Mouse (Mus musculus): Measurements from ENCODE around the gene Ppp6r3. TPM values are rescaled to one million over a fixed set of nuclear protein-coding genes. Genes with fewer than 3 reads are reported as not detected.

Gene Ppp6r3
- polyA plus RNA-seq, 1 experiment from 2014 or later, result 85.5 TPM

DNA sequence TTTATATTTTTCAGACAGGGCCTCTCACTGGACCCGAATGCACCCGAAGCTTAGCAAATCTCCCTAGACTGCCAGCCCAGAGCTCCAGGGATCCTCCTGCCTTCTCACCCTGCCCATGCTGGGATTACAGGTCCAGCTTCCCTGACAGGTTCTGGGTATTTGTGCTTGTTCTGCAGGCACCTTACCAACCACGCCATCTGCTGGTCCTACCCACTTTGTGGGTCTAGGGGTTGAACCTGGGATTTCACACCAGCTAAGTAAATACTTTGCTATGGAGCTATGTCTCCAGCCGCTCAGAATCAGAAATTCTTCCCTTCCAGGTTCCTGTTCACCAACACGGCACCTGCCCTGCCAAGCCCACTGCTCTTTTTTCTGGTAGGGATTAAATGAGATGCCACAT, 137.6 kb downstream of the Ppp6r3 start:
- no peaks in the 10 kb centered on the region for H3K9me3 ChIP-seq
- no peak for ATAC-seq (ENCODE audit: low FRiP score)
- peaks cover 22% of the 10 kb centered on the region for H3K4me1 ChIP-seq
- no peak overlapping the region for H3K4me2 ChIP-seq
- H3K9ac ChIP-seq, result no peak overlapping the region
- H3K27me3 ChIP-seq, result peaks cover 22% of the 10 kb centered on the region
- no peaks in the 10 kb centered on the region for H3K36me3 ChIP-seq (replicated peaks)
- no peak overlapping the region for H3K4me3 ChIP-seq (replicated peaks)
- 72% methylated on average over 5 of the region's 5 CpGs for WGBS
- no peak overlapping the region for H3K27ac ChIP-seq

DNA sequence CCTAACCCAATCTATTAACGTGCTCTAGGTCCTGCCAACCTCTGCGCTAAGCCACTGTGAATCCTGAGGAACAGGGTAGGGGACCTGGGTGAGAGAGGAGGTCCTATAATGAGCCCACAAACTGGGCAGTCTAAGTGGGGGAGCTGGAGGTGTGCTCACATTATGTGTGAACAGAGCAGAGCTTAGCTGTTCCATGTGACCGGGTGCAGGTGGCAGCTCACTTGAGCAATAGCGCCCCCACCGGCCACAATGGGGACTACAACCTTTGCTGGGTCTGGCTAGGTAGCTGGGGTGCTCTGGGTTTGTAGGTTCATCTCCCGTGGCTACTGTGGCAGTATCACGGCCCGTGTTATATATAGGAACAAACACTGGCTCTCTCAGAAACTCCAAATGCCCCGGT, 138.7 kb downstream of the Ppp6r3 start:
- H3K4me3 ChIP-seq (replicated peaks), result no peak overlapping the region
- no peak overlapping the region for H3K9ac ChIP-seq
- no peak overlapping the region for H3K27ac ChIP-seq
- 58% methylated on average over 9 of the region's 9 CpGs for WGBS
- H3K27me3 ChIP-seq, result peaks cover 19% of the 10 kb centered on the region
- no peaks in the 10 kb centered on the region for H3K9me3 ChIP-seq
- ATAC-seq (ENCODE audit: low FRiP score), result no peak
- peaks cover 22% of the 10 kb centered on the region for H3K4me1 ChIP-seq
- no peak overlapping the region for H3K4me2 ChIP-seq
- H3K36me3 ChIP-seq (replicated peaks), result no peaks in the 10 kb centered on the region

DNA sequence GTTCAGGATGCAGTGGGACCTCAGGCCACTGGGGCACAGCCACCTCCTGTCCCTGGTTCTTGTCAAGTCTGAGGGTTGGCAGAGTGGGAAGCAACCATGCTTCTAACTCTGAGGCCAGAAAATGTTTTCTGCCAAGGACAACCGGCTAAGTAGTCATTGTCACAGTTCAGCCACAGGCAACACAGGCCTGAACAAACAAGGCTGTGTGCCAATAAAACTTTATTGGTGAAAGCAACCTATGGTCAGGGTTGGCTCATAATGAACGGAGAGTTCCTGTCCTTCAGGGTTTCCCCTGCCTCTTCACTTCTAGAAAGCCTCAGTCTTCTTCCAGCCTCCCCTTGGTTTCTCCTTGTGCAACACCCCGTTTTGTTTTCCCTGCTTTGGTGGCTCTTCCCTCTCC, 139.7 kb downstream of the Ppp6r3 start:
- Histone ChIP-seq H3K27me3 (peaks cover 19% of the 10 kb centered on the region), H3K9me3 (no peaks in the 10 kb centered on the region), H3K4me1 (peaks cover 18% of the 10 kb centered on the region), H3K9ac (no peak overlapping the region), H3K27ac (no peak overlapping the region), H3K4me3 (replicated peaks) (no peak overlapping the region), H3K4me2 (no peak overlapping the region), H3K36me3 (replicated peaks) (no peaks in the 10 kb centered on the region)
- no peak for ATAC-seq (ENCODE audit: low FRiP score)
- WGBS, result 86% methylated on average over 3 of the region's 3 CpGs

DNA sequence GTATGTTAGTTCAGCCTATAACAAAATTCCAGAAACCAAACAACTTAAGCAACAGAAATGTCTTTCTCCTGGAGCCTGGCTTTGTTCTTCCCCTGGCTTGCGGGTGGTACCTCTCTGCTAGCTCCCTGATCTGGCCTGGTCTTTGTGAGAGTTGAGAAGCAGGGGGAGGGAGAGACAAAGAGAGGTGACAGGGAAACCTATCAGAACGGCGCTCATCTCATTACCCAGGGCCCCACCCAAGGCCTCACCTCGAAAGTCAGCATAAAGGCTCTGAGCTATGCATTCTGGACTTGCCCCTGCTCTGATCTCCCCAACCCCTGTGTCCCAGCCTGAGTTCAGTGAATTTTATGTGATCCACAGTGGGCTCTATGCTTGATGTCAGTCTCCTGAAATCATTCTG, 140.9 kb downstream of the Ppp6r3 start:
- Histone ChIP-seq H3K27me3 (peaks cover 14% of the 10 kb centered on the region), H3K4me2 (no peak overlapping the region), H3K36me3 (replicated peaks) (no peaks in the 10 kb centered on the region), H3K27ac (no peak overlapping the region), H3K4me1 (peaks cover 10% of the 10 kb centered on the region), H3K4me3 (replicated peaks) (no peak overlapping the region), H3K9me3 (no peaks in the 10 kb centered on the region), H3K9ac (no peak overlapping the region)
- WGBS, result 33% methylated on average over 4 of the region's 4 CpGs
- ATAC-seq (ENCODE audit: low FRiP score), result no peak

DNA sequence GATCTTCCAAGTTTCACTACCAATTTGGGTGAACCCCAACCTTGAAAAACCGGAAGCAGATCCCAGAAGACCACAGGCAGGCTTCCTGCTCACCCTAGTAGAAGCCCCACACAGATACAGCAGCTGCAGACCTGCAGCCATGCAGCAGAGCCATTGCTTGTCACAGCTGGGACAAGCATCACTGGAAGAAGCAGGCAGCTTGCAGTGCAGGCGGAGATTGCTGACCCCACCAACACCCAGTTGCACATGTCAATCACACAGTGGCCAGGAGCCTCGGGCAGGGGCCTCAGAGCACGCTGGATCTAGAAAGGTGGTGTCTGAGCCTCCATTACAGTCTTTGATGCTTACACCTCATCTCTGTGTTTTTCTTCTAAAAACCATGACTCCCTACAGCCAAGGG, 141.4 kb downstream of the Ppp6r3 start:
- WGBS, result 37% methylated on average over 4 of the region's 4 CpGs
- H3K27ac ChIP-seq, result no peak overlapping the region
- no peak overlapping the region for H3K4me3 ChIP-seq (replicated peaks)
- no peak overlapping the region for H3K4me2 ChIP-seq
- no peak; the same call in 1 of the 2 replicates for ATAC-seq (ENCODE audit: low FRiP score)
- H3K36me3 ChIP-seq (replicated peaks), result no peaks in the 10 kb centered on the region
- H3K4me1 ChIP-seq, result peaks cover 14% of the 10 kb centered on the region
- no peak overlapping the region for H3K9ac ChIP-seq
- H3K27me3 ChIP-seq, result peaks cover 9% of the 10 kb centered on the region
- H3K9me3 ChIP-seq, result no peaks in the 10 kb centered on the region

DNA sequence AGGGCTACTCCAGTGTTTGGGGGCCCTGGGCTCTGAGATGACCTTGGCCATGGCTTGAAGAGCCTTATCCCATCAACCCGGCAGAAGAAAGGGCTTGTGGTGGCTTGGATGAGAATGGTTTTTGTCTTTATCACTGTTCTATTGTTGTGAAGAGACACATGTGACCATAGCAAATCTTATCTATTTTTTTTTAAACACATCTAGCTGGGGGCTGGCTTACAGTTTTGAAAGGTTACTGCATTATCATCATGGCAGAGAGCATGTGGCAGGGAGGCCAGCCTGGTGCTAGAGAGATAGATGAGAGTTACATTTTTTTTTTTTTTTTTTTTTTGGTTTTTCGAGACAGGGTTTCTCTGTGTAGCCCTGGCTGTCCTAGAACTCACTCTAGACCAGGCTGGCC, 143.6 kb downstream of the Ppp6r3 start:
- Histone ChIP-seq H3K27me3 (no peaks in the 10 kb centered on the region), H3K4me1 (peaks cover 15% of the 10 kb centered on the region), H3K4me3 (replicated peaks) (no peak overlapping the region), H3K9ac (no peak overlapping the region), H3K27ac (no peak overlapping the region), H3K4me2 (no peak overlapping the region), H3K36me3 (replicated peaks) (no peaks in the 10 kb centered on the region), H3K9me3 (no peaks in the 10 kb centered on the region)
- no peak for ATAC-seq (ENCODE audit: low FRiP score)
- 93% methylated on average over 2 of the region's 2 CpGs for WGBS

DNA sequence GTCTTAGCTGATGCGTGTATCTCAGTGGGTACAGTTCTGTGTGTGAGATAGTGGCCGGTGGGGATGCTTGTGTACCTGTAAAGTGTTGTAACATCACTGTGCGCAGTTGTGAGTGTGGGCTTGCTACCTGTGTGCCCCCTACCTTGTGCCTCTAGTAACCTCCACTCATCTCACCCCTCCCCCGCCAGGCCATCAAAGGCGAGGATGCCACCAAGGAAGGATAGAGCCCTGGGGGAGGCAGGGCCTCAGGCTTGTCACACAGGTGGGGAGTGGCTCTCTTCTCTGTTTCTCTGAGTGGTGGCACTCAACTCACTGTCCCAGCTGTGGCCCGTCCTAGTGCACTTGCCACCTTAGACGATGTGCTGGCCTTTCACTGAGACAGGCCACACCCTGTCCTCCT, 144.5 kb downstream of the Ppp6r3 start:
- peaks cover 15% of the 10 kb centered on the region for H3K4me1 ChIP-seq
- no peaks in the 10 kb centered on the region for H3K9me3 ChIP-seq
- no peak for ATAC-seq (ENCODE audit: low FRiP score)
- no peak overlapping the region for H3K27ac ChIP-seq
- H3K4me2 ChIP-seq, result no peak overlapping the region
- H3K4me3 ChIP-seq (replicated peaks), result no peak overlapping the region
- H3K27me3 ChIP-seq, result no peaks in the 10 kb centered on the region
- no peak overlapping the region for H3K9ac ChIP-seq
- 74% methylated on average over 7 of the region's 7 CpGs for WGBS
- H3K36me3 ChIP-seq (replicated peaks), result no peaks in the 10 kb centered on the region

DNA sequence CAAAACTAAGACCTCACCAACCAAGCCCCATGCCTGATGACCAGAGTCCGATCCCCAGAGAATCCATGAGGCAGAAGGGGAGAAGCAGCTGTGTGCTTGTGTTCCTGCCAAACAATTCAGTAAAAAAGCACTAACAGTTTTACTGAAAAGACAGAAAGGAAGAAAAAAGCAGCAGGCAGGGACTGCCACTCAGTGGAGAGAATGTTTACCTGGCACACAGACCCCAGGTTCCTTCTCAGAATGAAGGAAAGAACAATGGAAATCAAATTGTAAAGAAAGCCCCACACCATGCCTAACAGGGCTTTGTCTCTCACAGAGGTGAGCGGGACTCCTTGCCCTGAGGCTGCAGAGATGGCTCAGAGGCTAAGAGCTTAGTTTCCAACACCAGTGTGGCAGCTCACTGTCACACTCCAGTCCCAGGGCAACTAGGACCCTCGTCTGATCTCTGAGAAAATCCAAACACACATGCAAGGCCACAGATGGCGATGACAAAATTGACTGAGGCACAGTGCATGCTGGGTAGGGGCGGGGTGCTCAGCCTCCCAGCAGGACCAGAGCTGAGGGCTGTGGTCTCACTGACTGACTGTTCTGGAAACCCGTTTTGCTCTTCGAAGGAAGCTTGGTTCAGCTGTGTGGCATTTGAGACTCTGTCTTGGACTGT, 146.3 kb downstream of the Ppp6r3 start:
- Histone ChIP-seq H3K36me3 (replicated peaks) (no peaks in the 10 kb centered on the region), H3K9me3 (no peaks in the 10 kb centered on the region), H3K9ac (no peak overlapping the region), H3K27me3 (no peaks in the 10 kb centered on the region), H3K27ac (peak overlapping the region; percentile 60; the same call in 1 of the 2 replicates), H3K4me3 (replicated peaks) (no peak overlapping the region), H3K4me1 (peaks cover 15% of the 10 kb centered on the region), H3K4me2 (no peak overlapping the region)
- 45% methylated on average over 7 of the region's 7 CpGs for WGBS
- ATAC-seq (ENCODE audit: low FRiP score), result peak; percentile 72; the same call in 1 of the 2 replicates

DNA sequence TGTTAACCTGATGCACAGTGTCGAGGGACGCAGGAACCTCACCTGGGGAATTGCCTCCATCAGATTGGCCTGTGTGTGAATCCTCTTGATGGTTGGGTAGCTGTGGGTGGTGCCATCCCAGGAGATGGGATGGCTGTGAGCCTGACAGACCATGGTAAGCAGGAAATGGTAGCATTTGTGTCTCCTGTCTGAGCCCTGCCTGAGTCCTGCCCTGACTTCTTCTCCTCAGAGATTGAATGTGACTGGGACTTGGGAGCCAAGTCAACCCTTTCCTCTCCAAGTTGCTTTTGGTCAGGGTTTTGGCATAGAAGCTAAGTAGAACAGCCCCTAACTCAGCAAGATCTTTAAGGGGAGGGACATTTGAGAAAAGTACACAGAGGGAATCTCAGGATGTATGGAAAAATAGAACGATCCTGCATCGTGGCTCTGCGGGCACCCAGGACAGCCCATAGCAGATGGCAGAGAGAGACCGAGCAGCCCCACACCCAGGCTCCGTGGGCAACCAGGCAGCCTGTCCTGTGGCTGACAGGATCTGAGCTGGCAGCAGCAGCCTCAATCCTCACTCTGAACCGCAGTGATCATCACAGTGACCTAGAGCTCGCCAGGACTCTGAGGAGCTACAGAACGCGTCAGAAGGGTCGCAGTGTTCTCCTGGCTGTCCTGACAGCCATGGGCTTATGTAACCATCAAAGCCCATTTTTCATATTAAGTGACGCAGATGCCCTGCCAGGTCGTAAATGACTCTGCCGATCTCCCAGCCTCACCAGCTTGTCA, 147.3 kb downstream of the Ppp6r3 start:
- H3K36me3 ChIP-seq (replicated peaks), result no peaks in the 10 kb centered on the region
- H3K4me3 ChIP-seq (replicated peaks), result no peak overlapping the region
- H3K27ac ChIP-seq, result no peak overlapping the region
- 87% methylated on average over 15 of the region's 15 CpGs for WGBS
- no peaks in the 10 kb centered on the region for H3K9me3 ChIP-seq
- no peaks in the 10 kb centered on the region for H3K27me3 ChIP-seq
- no peak for ATAC-seq (ENCODE audit: low FRiP score)
- peaks cover 6% of the 10 kb centered on the region for H3K4me1 ChIP-seq
- no peak overlapping the region for H3K9ac ChIP-seq
- no peak overlapping the region for H3K4me2 ChIP-seq

DNA sequence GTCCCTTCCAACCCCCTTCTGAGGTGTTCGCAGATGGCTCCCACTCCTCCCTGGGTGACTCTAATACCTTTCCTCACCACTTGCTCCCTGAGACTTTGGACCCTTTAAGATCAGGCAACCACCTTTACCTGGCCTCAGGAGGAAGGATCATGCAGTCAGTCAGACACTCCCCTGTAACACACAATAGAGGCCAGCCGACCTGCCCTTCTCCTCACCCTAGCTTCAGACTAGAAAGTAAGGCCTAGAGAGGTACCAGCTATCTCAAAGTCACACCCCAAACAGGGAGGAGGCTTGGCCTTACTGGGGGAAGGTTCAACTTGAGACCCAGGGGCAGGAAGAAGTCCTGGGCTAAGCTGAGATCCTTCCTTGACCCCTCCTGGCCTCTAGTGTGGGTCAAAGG, 151.3 kb downstream of the Ppp6r3 start:
- Histone ChIP-seq H3K4me2 (no peak overlapping the region), H3K9me3 (no peaks in the 10 kb centered on the region), H3K9ac (no peak overlapping the region), H3K4me1 (peaks cover 3% of the 10 kb centered on the region), H3K27ac (no peak overlapping the region), H3K27me3 (0 out of 2 replicates have a peak, but pooled peaks cover 7% of the 10 kb centered on the region), H3K4me3 (replicated peaks) (no peak overlapping the region), H3K36me3 (replicated peaks) (no peaks in the 10 kb centered on the region)
- 88% methylated on average over 2 of the region's 2 CpGs for WGBS
- ATAC-seq (ENCODE audit: low FRiP score), result no peak

DNA sequence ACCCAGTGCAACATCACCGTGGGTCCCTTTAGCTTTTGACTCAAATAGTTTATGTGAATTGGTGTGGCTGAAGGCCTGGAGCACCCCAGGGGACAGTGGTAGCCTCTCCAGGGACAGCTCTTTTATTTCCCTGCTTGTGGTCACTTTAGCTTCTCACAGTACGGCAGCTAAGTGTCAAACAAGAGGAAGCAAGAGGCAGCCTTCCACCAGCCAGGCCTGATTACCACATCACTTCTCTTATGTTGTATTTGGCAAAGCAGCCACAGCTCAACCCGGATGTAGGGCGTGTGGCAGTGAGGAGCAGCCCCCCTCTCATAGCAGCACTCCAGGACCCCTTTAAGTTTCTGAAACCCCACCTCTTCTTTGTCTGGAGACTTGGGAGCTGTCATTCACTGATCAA, 152.6 kb downstream of the Ppp6r3 start:
- no peak overlapping the region for H3K27ac ChIP-seq
- H3K9ac ChIP-seq, result no peak overlapping the region
- H3K36me3 ChIP-seq (replicated peaks), result no peaks in the 10 kb centered on the region
- no peaks in the 10 kb centered on the region for H3K9me3 ChIP-seq
- WGBS, result 67% methylated on average over 4 of the region's 4 CpGs
- 0 out of 2 replicates have a peak, but pooled peaks cover 7% of the 10 kb centered on the region for H3K27me3 ChIP-seq
- H3K4me1 ChIP-seq, result no peaks in the 10 kb centered on the region
- no peak overlapping the region for H3K4me3 ChIP-seq (replicated peaks)
- ATAC-seq (ENCODE audit: low FRiP score), result no peak
- no peak overlapping the region for H3K4me2 ChIP-seq

DNA sequence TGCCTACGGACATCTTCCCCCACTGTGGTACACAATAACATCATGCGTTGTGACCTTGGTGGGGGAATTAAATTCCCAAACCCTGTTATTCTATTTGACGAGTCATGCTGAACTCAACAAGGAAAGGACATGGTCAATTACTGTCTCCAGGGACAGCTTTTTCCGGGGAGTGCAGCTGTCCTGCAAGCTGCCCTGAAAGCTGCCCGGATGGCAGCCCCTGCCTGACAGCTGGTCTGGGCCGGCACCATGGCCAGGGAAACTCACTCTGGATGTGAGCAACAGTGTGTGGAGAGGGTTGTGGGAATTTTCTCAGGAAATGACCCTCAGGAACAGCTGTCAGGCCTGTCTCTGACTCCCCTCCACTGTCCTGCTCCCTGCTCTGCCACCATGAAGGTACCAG, 153.1 kb downstream of the Ppp6r3 start:
- Histone ChIP-seq H3K9me3 (no peaks in the 10 kb centered on the region), H3K36me3 (replicated peaks) (no peaks in the 10 kb centered on the region), H3K9ac (no peak overlapping the region), H3K27ac (no peak overlapping the region), H3K4me3 (replicated peaks) (no peak overlapping the region), H3K27me3 (0 out of 2 replicates have a peak, but pooled peaks cover 7% of the 10 kb centered on the region), H3K4me2 (no peak overlapping the region), H3K4me1 (no peaks in the 10 kb centered on the region)
- WGBS, result 56% methylated on average over 6 of the region's 6 CpGs
- ATAC-seq (ENCODE audit: low FRiP score), result no peak

DNA sequence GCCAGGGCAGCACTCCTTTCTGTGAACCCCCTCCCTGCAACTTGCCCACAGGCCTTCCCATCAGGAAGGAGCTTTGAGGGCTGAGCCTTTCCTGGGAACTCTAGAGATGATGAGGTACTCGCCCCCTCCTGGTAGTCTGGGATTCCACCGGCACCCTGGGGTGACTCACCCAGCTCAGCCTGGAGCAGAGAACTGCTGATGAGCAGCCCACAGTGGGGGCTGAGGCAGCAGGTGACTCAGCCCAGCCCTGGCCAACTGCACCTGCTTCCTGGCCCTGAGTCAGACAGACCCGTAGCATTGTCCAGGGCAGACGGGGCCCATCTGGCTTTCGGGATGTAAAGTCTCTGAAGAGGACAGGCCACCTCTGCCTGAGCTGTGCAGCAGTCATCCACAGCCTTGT, 156.3 kb downstream of the Ppp6r3 start:
- H3K4me2 ChIP-seq, result no peak overlapping the region
- H3K4me3 ChIP-seq (replicated peaks), result no peak overlapping the region
- no peak for ATAC-seq (ENCODE audit: low FRiP score)
- no peak overlapping the region for H3K9ac ChIP-seq
- H3K27me3 ChIP-seq, result peaks cover 23% of the 10 kb centered on the region
- H3K9me3 ChIP-seq, result no peaks in the 10 kb centered on the region
- no peaks in the 10 kb centered on the region for H3K36me3 ChIP-seq (replicated peaks)
- H3K4me1 ChIP-seq, result peaks cover 5% of the 10 kb centered on the region; the same call in 1 of the 2 replicates
- no peak overlapping the region for H3K27ac ChIP-seq
- 63% methylated on average over 5 of the region's 5 CpGs for WGBS

Data from forebrain, embryonic 12.5 days (tissue).